Mouse (Mus musculus) CH12.LX (cell line): Measurements from ENCODE around the gene Uchl1. TPM values are rescaled to one million over a fixed set of nuclear protein-coding genes. Genes with fewer than 3 reads are reported as not detected.

ENCODE experiments used
- DNase-seq: peaks from one replicate; pipeline ENCODE4 v3.0.0-alpha.2; 2013; ENCODE audit errors: extremely low read depth
- H3K27ac ChIP-seq: 2 replicates; pipeline ENCODE4 v1.5.1; 2012; ENCODE audit warnings: low read depth, mild to moderate bottlenecking, control low read depth, moderate library complexity; ENCODE audit not compliant: insufficient read depth
- H3K27me3 ChIP-seq: replicated peaks from 2 replicates; pipeline ENCODE3; 2012; ENCODE audit warnings: inconsistent platforms
- H3K36me3 ChIP-seq, 2 experiments: replicated peaks in 1 of 2; 2 replicates each; pipeline versions ENCODE3 to v1.6.1; 2012; ENCODE audit warnings: inconsistent platforms in 1 of 2, low read length in 1 of 2, mild to moderate bottlenecking in 1 of 2, mixed read lengths in 1 of 2, moderate library complexity in 1 of 2; ENCODE audit not compliant: control insufficient read depth in 1 of 2, insufficient read depth in 1 of 2
- H3K4me1 ChIP-seq, 2 experiments: 2 replicates each; pipeline ENCODE4 v1.6.1; 2012; ENCODE audit warnings: inconsistent platforms in 1 of 2, moderate library complexity in 1 of 2; ENCODE audit not compliant: insufficient read depth in 2 of 2, control insufficient read depth in 1 of 2
- H3K4me2 ChIP-seq: 2 replicates; pipeline ENCODE4 v1.6.1; 2012; ENCODE audit warnings: low read depth, mild to moderate bottlenecking, control low read depth; ENCODE audit not compliant: poor library complexity, insufficient read depth, severe bottlenecking
- H3K4me3 ChIP-seq, 3 experiments: fragments of 150-350 bp in 1 of 3; sonication (generic) in 1 of 3; replicated peaks in 1 of 3; 2 replicates each; pipeline versions ENCODE3 to v1.5.1; 2011 to 2012; ENCODE audit warnings: low read depth in 2 of 3, low read length in 2 of 3, mild to moderate bottlenecking in 2 of 3, moderate library complexity in 2 of 3, control low read depth in 1 of 3, improper control_type of control experiment in 1 of 3, inconsistent platforms in 1 of 3, mixed read lengths in 1 of 3; ENCODE audit not compliant: poor library complexity in 1 of 3
- H3K79me2 ChIP-seq: replicated peaks from 2 replicates; pipeline ENCODE4 v1.6.1; 2012; ENCODE audit warnings: mild to moderate bottlenecking, moderate library complexity; ENCODE audit not compliant: control insufficient read depth, poor library complexity, insufficient read depth, severe bottlenecking; ENCODE audit errors: extremely low read depth
- H3K9ac ChIP-seq: 2 replicates; pipeline ENCODE4 v1.6.1; 2012; ENCODE audit warnings: low read depth, mild to moderate bottlenecking, control low read depth, moderate library complexity; ENCODE audit not compliant: insufficient read depth
- H3K9me3 ChIP-seq: replicated peaks from 2 replicates; pipeline ENCODE3; 2012; ENCODE audit warnings: low read length, inconsistent platforms, mixed read lengths
- CHD1 ChIP-seq: IDR thresholded peaks from 2 replicates; pipeline ENCODE4 v1.6.1; 2012; ENCODE audit warnings: low read depth, low read length, improper control_type of control experiment, inconsistent platforms
- CTCF ChIP-seq, 2 experiments: IDR thresholded peaks in 1 of 2; conservative IDR thresholded peaks in 1 of 2; 2 replicates each; pipeline ENCODE4 v1.5.1; 2011 to 2012; ENCODE audit warnings: low read depth in 2 of 2, low read length in 2 of 2, improper control_type of control experiment in 1 of 2, inconsistent platforms in 1 of 2, mild to moderate bottlenecking in 1 of 2, moderate library complexity in 1 of 2
- ETS1 ChIP-seq: conservative IDR thresholded peaks from 2 replicates; pipeline ENCODE4 v1.6.1; 2012; ENCODE audit warnings: low read depth, mild to moderate bottlenecking, inconsistent platforms, low read length, improper control_type of control experiment, moderate library complexity
- MAFK ChIP-seq: IDR thresholded peaks from 2 replicates; pipeline ENCODE4 v1.6.1; 2011; ENCODE audit warnings: low read length, improper control_type of control experiment; ENCODE audit not compliant: insufficient replicate concordance
- MXI1 ChIP-seq: IDR thresholded peaks from 2 replicates; pipeline ENCODE4 v1.6.1; 2011; ENCODE audit warnings: mild to moderate bottlenecking, low read depth, low read length, improper control_type of control experiment
- NRF1 ChIP-seq: IDR thresholded peaks from 2 replicates; pipeline ENCODE4 v1.6.1; 2014; ENCODE audit warnings: low read depth, mild to moderate bottlenecking, inconsistent platforms, low read length, improper control_type of control experiment, moderate library complexity
- RAD21 ChIP-seq: IDR thresholded peaks from 2 replicates; pipeline ENCODE4 v1.6.1; 2011; ENCODE audit warnings: low read depth, mild to moderate bottlenecking, low read length, improper control_type of control experiment, moderate library complexity
- RCOR1 ChIP-seq: conservative IDR thresholded peaks from 2 replicates; pipeline ENCODE4 v1.6.1; 2012; ENCODE audit warnings: low read depth, mild to moderate bottlenecking, inconsistent platforms, low read length, improper control_type of control experiment
- SIN3A ChIP-seq: IDR thresholded peaks from 2 replicates; pipeline ENCODE4 v1.6.1; 2012; ENCODE audit warnings: low read length, improper control_type of control experiment, inconsistent platforms
- SMC3 ChIP-seq: IDR thresholded peaks from 2 replicates; pipeline ENCODE4 v1.6.1; 2011; ENCODE audit warnings: low read depth, low read length, improper control_type of control experiment
- TCF12 ChIP-seq: IDR thresholded peaks from 2 replicates; pipeline ENCODE4 v1.6.1; 2014; ENCODE audit warnings: low read depth, mild to moderate bottlenecking, inconsistent platforms, low read length, improper control_type of control experiment
- UBTF ChIP-seq: IDR thresholded peaks from 2 replicates; pipeline ENCODE4 v1.6.1; 2012; ENCODE audit warnings: low read depth, mild to moderate bottlenecking, inconsistent platforms, low read length, improper control_type of control experiment, moderate library complexity
- USF1 ChIP-seq: IDR thresholded peaks from 2 replicates; pipeline ENCODE4 v1.6.1; 2014; ENCODE audit warnings: low read depth, mild to moderate bottlenecking, inconsistent platforms, low read length, improper control_type of control experiment
- ZKSCAN1 ChIP-seq: IDR thresholded peaks from 2 replicates; pipeline ENCODE4 v1.6.1; 2012; ENCODE audit warnings: low read depth, inconsistent platforms, low read length, improper control_type of control experiment, borderline replicate concordance
- ZMIZ1 ChIP-seq: IDR thresholded peaks from 2 replicates; pipeline ENCODE4 v1.6.1; 2012; ENCODE audit warnings: low read depth, mild to moderate bottlenecking, inconsistent platforms, low read length, improper control_type of control experiment
- dilution Hi-C: fragments of 300-500 bp; cut with MboI; formaldehyde crosslinking; loops from 2 replicates; pipeline ENCODE4 v1.14.3; 2020; ENCODE audit warnings: low sequenced_read_pairs; ENCODE audit not compliant: extremely low pct_unique_long_range_greater_than_20kb, extremely low pct_ligation_motif_present
- in situ Hi-C: fragments of 300-500 bp; cut with MboI; formaldehyde crosslinking; loops from 3 replicates; pipeline ENCODE4 v1.14.3; 2019; ENCODE audit warnings: low sequenced_read_pairs, low pct_ligation_motif_present, low pct_unique_long_range_greater_than_20kb, mixed read lengths
- polyA plus RNA-seq: library from polyadenylated mRNA; unstranded; fragments of >175 nt; gene quantifications from 2 replicates; pipeline ENCODE4 v1.2.1, GENCODE M21; 2012; ENCODE audit warnings: low read depth; ENCODE audit not compliant: insufficient read length
- total RNA-seq, 2 experiments: library from RNA; depleted of rRNA; stranded (reverse); fragments of 300-350 nt in 1 of 2; fragments of >200 nt in 1 of 2; gene quantifications; 2 replicates each; pipeline ENCODE4 v1.2.3; 2012 to 2014

Gene Uchl1
- total and polyA plus RNA-seq, 3 experiments, result not detected

DNA sequence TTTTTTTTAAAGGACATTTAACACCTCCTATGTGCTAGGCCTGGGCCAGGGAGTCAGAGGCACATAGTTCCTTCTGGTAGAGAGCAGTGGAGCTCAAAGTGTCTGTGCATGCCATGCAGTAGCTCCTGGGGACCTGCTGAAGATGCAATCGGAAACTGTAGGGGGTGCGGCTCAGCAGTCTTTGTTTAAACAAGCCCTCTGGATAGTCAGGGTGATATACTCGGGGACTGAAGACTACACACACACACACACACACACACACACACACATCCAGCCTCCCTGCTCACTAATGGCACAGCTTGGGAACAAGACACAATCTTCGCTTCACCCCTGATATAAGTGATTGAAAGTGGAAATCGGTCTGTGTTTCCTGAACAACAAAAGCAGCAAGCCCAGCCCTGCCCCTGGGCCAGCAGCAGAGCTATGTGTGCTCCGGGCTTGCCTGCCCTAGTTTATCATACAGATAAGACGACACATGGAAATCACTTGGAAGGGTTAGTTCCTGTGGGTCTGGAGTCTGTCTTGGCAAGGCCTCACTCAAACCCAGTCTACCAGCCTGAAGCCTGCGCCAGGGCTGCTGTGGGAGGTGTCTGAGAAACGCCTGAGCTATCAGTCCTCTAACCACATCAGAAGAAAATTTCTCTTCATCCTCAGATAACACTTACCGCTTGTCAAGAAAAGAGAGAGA is 27.6 kb downstream of the Uchl1 start (continued):
- TF ChIP-seq USF1 (no peak), SIN3A (no peak)

DNA sequence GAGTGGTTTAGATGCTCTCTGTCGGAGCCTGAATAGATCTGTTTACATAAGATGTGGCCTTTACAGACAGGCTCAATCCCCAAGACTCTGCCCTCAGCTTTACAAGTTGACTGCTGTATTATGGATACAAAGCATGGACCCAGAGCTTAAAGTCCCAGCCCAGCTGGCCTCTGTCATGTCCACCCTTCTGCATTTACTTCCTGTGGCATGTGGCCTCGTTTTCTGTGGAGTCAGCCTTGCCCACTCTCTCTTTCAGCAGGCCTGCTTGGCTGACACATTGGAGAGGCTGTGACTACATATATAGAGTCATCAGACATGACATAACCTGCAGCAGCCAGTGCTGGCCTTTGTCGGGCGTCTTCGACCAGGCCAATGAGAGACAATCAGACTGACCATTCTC is 32.0 kb downstream of the Uchl1 start:
- Histone ChIP-seq H3K9me3 (no peaks in the 10 kb centered on the region), H3K4me2 (no peak overlapping the region), H3K4me3 (no peak overlapping the region), H3K36me3 (no peaks in the 10 kb centered on the region), H3K79me2 (no peaks in the 10 kb centered on the region), H3K27me3 (no peaks in the 10 kb centered on the region), H3K4me1 (no peaks in the 10 kb centered on the region; a peak in 1 of 4 replicates), H3K27ac (no peak overlapping the region), H3K9ac (no peak overlapping the region)
- in situ Hi-C loops, result loop anchor here (25.0 kb wide), 1 partner anchor 504 kb away; no protein-coding TSS in a partner anchor
- no peak for TF ChIP-seq MXI1
- no peak for TF ChIP-seq ZKSCAN1
- dilution Hi-C loops, result no loop called here
- DNase-seq, result no peak

DNA sequence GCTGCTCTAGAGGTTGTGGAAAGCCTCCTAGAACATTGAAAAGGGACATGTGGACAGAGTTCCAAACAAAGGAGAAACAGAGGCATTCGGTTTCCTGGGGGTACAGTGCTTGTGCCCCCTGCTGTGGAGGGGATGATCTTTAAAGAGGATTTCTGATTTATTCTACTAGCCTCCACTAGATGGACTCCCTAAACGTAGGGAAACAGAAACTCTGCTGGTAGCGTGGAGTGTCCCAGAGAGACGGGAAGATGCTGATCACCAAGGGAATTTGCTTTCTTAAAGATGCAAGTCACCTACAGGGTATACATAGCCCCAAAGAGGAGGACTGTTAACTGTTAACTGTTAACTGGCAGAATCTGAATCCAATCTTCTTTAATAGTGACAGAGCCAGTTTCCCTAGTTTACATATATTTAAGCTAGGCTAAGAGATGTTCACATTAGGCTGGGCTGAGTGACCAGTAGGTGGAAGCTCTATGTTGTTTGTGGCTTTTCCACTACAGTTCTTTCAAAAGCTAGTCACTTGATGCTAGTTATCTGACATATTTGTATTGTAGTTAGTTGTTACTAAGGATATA is 34.6 kb downstream of the Uchl1 start:
- no peaks in the 10 kb centered on the region for H3K27me3 ChIP-seq
- no peak overlapping the region for H3K27ac ChIP-seq
- no peaks in the 10 kb centered on the region; a peak in 1 of 4 replicates for H3K4me1 ChIP-seq
- H3K9me3 ChIP-seq, result no peaks in the 10 kb centered on the region
- TF ChIP-seq MAFK, result no peak
- TF ChIP-seq SMC3, result peak; percentile 27; the same call in 1 of the 2 replicates
- TF ChIP-seq NRF1, result no peak
- TF ChIP-seq CHD1, result no peak
- TF ChIP-seq RCOR1, result no peak
- no peak for TF ChIP-seq ZMIZ1
- no peak for TF ChIP-seq UBTF
- no peak for TF ChIP-seq ETS1
- peak in 1 of 2 experiments; percentile 52; a peak in 2 of 4 replicates for TF ChIP-seq CTCF (conservative IDR thresholded peaks at IDR 0.05 in 1 of 2, IDR thresholded peaks at IDR 0.05 in 1 of 2; ENCODE audit: low read depth in 2 of 2, low read length in 2 of 2)
- TF ChIP-seq TCF12, result no peak
- TF ChIP-seq RAD21, result peak; percentile 29
- H3K9ac ChIP-seq, result no peak overlapping the region
- H3K79me2 ChIP-seq, result no peaks in the 10 kb centered on the region
- H3K36me3 ChIP-seq, result no peaks in the 10 kb centered on the region
- dilution Hi-C loops, result no loop called here
- H3K4me3 ChIP-seq, result no peak overlapping the region
- in situ Hi-C loops, result loop anchor here (25.0 kb wide), 1 partner anchor 502 kb away; no protein-coding TSS in a partner anchor
- no peak overlapping the region for H3K4me2 ChIP-seq
- no peak for DNase-seq
